Mouse (Mus musculus) hindbrain, postnatal 0 days (tissue): ENCODE data around the gene Cdc14a. TPM values are rescaled to one million over a fixed set of nuclear protein-coding genes. Genes with fewer than 3 reads are reported as not detected.

Experiments used
- ATAC-seq: fragments of 200-750 bp; cut with Nextera tagmentation; 2 replicates; pipeline ENCODE4 v1.8.0; 2017; ENCODE audit warnings: mild to moderate bottlenecking, moderate TSS enrichment, moderate library complexity
- DNase-seq: peaks from one replicate; pipeline ENCODE4 v3.0.0-alpha.2; 2015; ENCODE audit warnings: low spot score
- H3K27ac ChIP-seq: fragments of 300-500 bp; sonication (generic); 2 replicates; pipeline ENCODE4 v1.5.1; 2014; ENCODE audit warnings: mild to moderate bottlenecking
- H3K27me3 ChIP-seq: fragments of 300-500 bp; sonication (generic); 2 replicates; pipeline ENCODE4 v1.6.1; 2014; ENCODE audit warnings: low read length, mixed read lengths; ENCODE audit not compliant: insufficient read depth
- H3K36me3 ChIP-seq: fragments of 300-500 bp; sonication (generic); 2 replicates; pipeline ENCODE4 v1.6.1; 2014; ENCODE audit warnings: low read length, mixed read lengths; ENCODE audit not compliant: insufficient read depth
- H3K4me1 ChIP-seq: fragments of 300-500 bp; sonication (generic); 2 replicates; pipeline ENCODE4 v1.6.1; 2014; ENCODE audit warnings: antibody characterized with exemption, low read length, mixed read lengths; ENCODE audit not compliant: insufficient read depth
- H3K4me2 ChIP-seq: fragments of 300-500 bp; sonication (generic); 2 replicates; pipeline ENCODE4 v1.6.1; 2014; ENCODE audit warnings: low read depth, mild to moderate bottlenecking, low read length, moderate library complexity, mixed read lengths
- H3K4me3 ChIP-seq: fragments of 300-500 bp; sonication (generic); 2 replicates; pipeline ENCODE4 v1.5.1; 2014; ENCODE audit warnings: low read length
- H3K9ac ChIP-seq: fragments of 300-500 bp; sonication (generic); replicated peaks from 2 replicates; pipeline ENCODE4 v1.6.1; 2014; ENCODE audit warnings: mild to moderate bottlenecking, low read length, moderate library complexity, mixed read lengths
- H3K9me3 ChIP-seq: fragments of 300-500 bp; sonication (generic); 2 replicates; pipeline ENCODE4 v1.6.1; 2016; ENCODE audit warnings: low read length, mixed read lengths
- CTCF ChIP-seq: IDR thresholded peaks from 2 replicates; pipeline ENCODE4 v1.5.1; 2016; ENCODE audit warnings: antibody characterized with exemption, control low read depth, low read depth
- WGBS: fragments of 180-500 bp; shearing (Covaris S2); extraction: QIAGEN DNeasy Blood & Tissue Kit; methylation state at CpG from one replicate; pipeline ENCODE4 v1.1.7; 2014; 5-methylcytosine and 5-hydroxymethylcytosine counted together
- polyA plus RNA-seq: library from polyadenylated mRNA; unstranded; fragments of >200 nt; fragmentation: Nextera tagmentation; extraction: Ambion mirVana; gene quantifications from 2 replicates; pipeline ENCODE4 v1.2.1, GENCODE M21; 2015
- total RNA-seq: library from RNA; depleted of rRNA; stranded (reverse); fragments of >200 nt; gene quantifications from 2 replicates; pipeline ENCODE4 v1.2.3, GENCODE M21; 2014

Cdc14a gene
- total and polyA plus RNA-seq, 2 experiments from 2014 or later = 4.3 to 7.2 TPM

DNA sequence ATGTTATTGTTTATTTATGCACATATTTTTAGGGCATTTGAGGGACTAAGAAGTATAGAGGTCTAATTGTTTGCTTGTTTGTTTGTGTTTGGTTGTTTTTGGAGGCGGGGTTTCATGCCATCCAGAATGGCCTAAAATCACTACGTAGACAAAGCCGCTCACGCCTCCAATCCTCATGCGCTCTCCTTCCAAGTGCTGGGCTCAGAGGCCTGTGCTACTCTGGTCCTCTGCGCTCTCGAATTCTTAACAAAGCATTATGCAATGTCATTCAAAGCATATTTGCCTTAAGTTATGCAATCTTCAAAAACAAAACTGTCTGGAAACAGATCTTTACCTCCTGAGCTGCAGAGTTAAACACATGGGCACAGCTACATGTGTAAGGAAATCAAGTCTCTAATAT, 121.3 kb downstream of the Cdc14a start:
- no peaks in the 10 kb centered on the region for H3K4me1 ChIP-seq
- H3K4me3 ChIP-seq = no peak overlapping the region
- no peaks in the 10 kb centered on the region for H3K36me3 ChIP-seq
- H3K4me2 ChIP-seq = no peak overlapping the region
- no peaks in the 10 kb centered on the region for H3K27me3 ChIP-seq
- no peaks in the 10 kb centered on the region for H3K9me3 ChIP-seq
- no peak for TF ChIP-seq CTCF
- no peak for ATAC-seq
- H3K27ac ChIP-seq = no peak overlapping the region
- no peak for DNase-seq
- H3K9ac ChIP-seq = no peak overlapping the region
- WGBS = 97% methylated on average over 7 of the region's 7 CpGs

GRCm38 (mm10) chr3:116301754-116302153, 122.1 kb downstream of the Cdc14a start:
- 85% methylated on average over 6 of the region's 6 CpGs for WGBS

GRCm38 (mm10) chr3:116298727-116299126, 125.1 kb downstream of the Cdc14a start:
- no peak for ATAC-seq
- 91% methylated on average over 10 of the region's 10 CpGs for WGBS
- no peak for TF ChIP-seq CTCF

More at GRCm38 (mm10) chr3:116301754-116302153, 122.1 kb downstream of the Cdc14a start:
- H3K4me3 ChIP-seq = no peak overlapping the region
- TF ChIP-seq CTCF = no peak
- H3K36me3 ChIP-seq = no peaks in the 10 kb centered on the region
- no peak overlapping the region for H3K4me2 ChIP-seq
- no peaks in the 10 kb centered on the region for H3K27me3 ChIP-seq
- H3K27ac ChIP-seq = no peak overlapping the region
- no peaks in the 10 kb centered on the region for H3K4me1 ChIP-seq
- no peaks in the 10 kb centered on the region for H3K9me3 ChIP-seq
- ATAC-seq (no peak), DNase-seq (no peak)
- H3K9ac ChIP-seq = no peak overlapping the region

DNA sequence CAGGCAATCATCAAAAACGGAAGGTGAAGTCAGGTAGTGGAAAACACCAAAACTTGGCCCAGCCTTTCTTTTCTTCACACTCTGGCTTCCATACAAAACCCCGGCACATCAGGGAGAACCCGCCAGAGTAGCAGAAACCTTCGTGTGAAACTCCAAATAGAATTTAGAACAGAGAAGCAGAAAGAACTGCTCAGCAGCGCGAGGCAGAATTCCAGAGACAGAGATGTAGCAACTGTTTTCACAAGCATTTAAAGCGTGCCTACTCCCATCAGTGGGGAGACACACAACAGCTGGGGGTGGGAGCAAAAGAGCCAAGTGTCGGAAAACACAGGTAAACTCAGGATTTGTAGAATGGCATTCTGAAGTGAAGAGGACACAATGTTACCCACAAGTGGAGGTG, 125.8 kb downstream of the Cdc14a start:
- Histone ChIP-seq H3K9ac (no peak overlapping the region), H3K4me2 (no peak overlapping the region), H3K4me3 (no peak overlapping the region), H3K36me3 (0 out of 2 replicates have a peak, but pooled peaks cover 4% of the 10 kb centered on the region), H3K4me1 (no peaks in the 10 kb centered on the region), H3K9me3 (no peaks in the 10 kb centered on the region), H3K27me3 (no peaks in the 10 kb centered on the region), H3K27ac (no peak overlapping the region)
- WGBS = 81% methylated on average over 8 of the region's 8 CpGs
- no peak for TF ChIP-seq CTCF
- DNase-seq (no peak), ATAC-seq (no peak)

More at GRCm38 (mm10) chr3:116298727-116299126, 125.1 kb downstream of the Cdc14a start:
- no peak overlapping the region for H3K9ac ChIP-seq
- no peak overlapping the region for H3K4me2 ChIP-seq
- no peaks in the 10 kb centered on the region for H3K27me3 ChIP-seq
- 0 out of 2 replicates have a peak, but pooled peaks cover under 1% of the 10 kb centered on the region for H3K36me3 ChIP-seq
- H3K4me3 ChIP-seq = no peak overlapping the region
- DNase-seq = no peak
- no peak overlapping the region for H3K27ac ChIP-seq
- no peaks in the 10 kb centered on the region for H3K9me3 ChIP-seq
- H3K4me1 ChIP-seq = no peaks in the 10 kb centered on the region

DNA sequence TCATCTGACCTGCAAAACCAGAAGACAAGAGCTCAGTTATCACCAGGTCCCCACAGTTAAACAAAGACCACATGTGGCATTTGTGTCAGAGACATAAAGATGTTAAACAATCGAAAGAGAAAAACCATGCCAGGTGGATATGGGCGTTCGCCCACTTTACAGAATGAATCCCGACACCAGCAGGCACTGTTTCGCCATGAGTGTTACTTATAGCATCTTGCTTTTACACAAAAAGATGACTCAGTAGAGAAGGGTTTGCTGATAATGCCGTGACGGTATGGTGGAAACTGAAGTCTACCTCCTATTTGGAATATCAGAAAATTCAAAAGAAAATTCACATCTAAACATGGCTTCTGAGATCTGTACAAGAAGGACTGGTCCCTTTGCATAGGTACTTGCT, 126.7 kb downstream of the Cdc14a start:
- Histone ChIP-seq H3K27me3 (no peaks in the 10 kb centered on the region), H3K27ac (no peak overlapping the region), H3K4me3 (no peak overlapping the region), H3K4me1 (no peaks in the 10 kb centered on the region), H3K36me3 (0 out of 2 replicates have a peak, but pooled peaks cover 4% of the 10 kb centered on the region), H3K9me3 (no peaks in the 10 kb centered on the region), H3K9ac (no peak overlapping the region), H3K4me2 (no peak overlapping the region)
- no peak for ATAC-seq
- no peak for DNase-seq
- WGBS = 97% methylated on average over 7 of the region's 7 CpGs
- TF ChIP-seq CTCF = no peak

DNA sequence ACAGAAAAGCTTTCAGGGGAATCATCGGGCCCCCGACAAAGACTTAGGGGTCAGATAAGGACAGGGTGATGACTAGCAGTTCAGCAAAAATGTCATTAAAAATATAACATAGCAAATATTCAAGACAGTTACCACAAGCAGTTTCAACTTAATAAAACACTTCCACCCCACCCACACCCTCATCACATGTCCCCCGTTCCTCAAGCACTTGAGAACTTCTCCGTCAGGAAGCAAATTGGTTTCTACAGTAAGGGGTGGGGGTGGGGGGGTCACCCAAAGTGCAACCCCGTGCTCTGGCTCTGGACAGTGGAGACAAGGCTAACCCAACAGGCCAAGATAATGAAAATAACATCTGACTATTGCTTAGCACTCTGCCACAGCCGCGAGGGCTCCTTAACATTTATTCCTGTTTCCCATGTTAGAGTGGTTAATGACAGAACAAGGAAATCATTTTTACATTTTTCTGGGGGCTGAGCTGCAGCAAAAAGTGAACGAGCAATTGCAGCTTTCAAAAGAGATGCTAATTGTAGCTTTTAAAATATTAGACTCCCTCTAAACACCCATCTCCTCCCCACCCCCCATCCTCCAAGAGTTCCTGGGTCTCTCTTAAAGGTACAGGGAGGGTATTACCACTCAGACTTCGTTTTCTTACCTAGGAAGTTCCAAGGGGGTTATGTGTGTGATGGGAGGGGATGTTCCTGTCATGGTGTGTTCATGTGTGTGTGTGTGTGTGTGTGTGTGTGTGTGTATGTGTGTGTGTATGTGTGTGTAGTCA, 133.6 kb downstream of the Cdc14a start:
- TF ChIP-seq CTCF = no peak
- Histone ChIP-seq H3K4me1 (no peaks in the 10 kb centered on the region), H3K27ac (no peak overlapping the region), H3K9me3 (no peaks in the 10 kb centered on the region), H3K9ac (no peak overlapping the region), H3K27me3 (no peaks in the 10 kb centered on the region), H3K36me3 (0 out of 2 replicates have a peak, but pooled peaks cover 4% of the 10 kb centered on the region), H3K4me3 (no peak overlapping the region), H3K4me2 (no peak overlapping the region)
- 92% methylated on average over 9 of the region's 9 CpGs for WGBS
- DNase-seq = no peak
- no peak for ATAC-seq

- no peak overlapping the region for H3K4me3 ChIP-seq
- no peaks in the 10 kb centered on the region for H3K4me1 ChIP-seq
- no peaks in the 10 kb centered on the region for H3K9me3 ChIP-seq
- WGBS = 92% methylated on average over 6 of the region's 6 CpGs
- no peak overlapping the region for H3K9ac ChIP-seq
- no peaks in the 10 kb centered on the region for H3K27me3 ChIP-seq
- no peak for TF ChIP-seq CTCF
- ATAC-seq = no peak
- H3K4me2 ChIP-seq = no peak overlapping the region
- no peak for DNase-seq
- 0 out of 2 replicates have a peak, but pooled peaks cover 4% of the 10 kb centered on the region for H3K36me3 ChIP-seq
- H3K27ac ChIP-seq = no peak overlapping the region
These were observed 135.0 kb downstream of the Cdc14a start for GRCm38 (mm10) chr3:116288833-116289232.
